Mouse (Mus musculus): ENCODE measurements around the gene Ankrd11.

- TF ChIP-seq CTCF (IDR thresholded peaks at IDR 0.05; ENCODE audit: insufficient read depth, low read length), result no peak
- TF ChIP-seq POLR2A (IDR thresholded peaks at IDR 0.05; ENCODE audit: borderline replicate concordance, extremely low read depth, low read depth, low read length), result no peak
These were observed 109.5 kb downstream of the Ankrd11 start for GRCm38 (mm10) chr8:122932561-122932959.
